Mouse (Mus musculus) CD4-positive helper T cell, adult 2 months (primary cell): ENCODE data around the gene Psma2.

Experiments used
- DNase-seq: peaks from one replicate; pipeline ENCODE4 v3.0.0-alpha.2; 2012; ENCODE audit warnings: low read depth, missing footprints, low spot score

The Psma2 gene

DNA sequence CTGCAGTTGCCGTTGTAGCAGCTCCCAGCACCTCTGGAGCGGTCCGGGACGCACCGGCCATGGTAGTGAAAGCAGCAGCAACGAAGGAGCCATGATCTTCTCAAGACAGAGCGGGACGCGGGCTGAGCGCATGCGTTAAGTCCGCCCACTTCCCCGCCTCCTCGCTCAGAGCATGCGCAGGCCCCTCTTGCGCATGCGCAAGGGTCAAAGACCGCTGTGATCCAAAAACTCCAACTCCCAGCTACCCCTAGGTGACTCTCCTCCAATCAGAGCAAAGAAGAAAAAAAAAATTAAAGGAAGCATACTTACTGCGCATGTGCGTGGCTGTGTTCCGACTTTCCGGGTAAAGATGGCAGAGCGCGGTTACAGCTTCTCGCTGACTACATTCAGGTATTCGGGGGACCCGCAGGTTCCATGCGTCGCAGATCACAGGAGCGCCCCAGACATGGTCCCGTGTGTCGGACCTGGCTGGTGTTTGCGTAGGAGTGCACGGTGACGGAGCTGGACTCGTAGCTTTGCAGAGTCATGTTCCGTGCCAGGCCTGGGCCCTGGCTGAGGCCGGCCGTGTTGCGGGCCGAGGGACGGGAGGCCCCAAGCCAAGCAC lies at the start of gene Psma2, which contains the start of gene Mrpl32:
Gene Psma2 (plus strand): TSS at position 315 of the 604 bp plus-strand sequence.
Gene Mrpl32 (minus strand): TSS at position 240 of the 604 bp plus-strand sequence.
- DNase-seq = peak; percentile 100

DNA sequence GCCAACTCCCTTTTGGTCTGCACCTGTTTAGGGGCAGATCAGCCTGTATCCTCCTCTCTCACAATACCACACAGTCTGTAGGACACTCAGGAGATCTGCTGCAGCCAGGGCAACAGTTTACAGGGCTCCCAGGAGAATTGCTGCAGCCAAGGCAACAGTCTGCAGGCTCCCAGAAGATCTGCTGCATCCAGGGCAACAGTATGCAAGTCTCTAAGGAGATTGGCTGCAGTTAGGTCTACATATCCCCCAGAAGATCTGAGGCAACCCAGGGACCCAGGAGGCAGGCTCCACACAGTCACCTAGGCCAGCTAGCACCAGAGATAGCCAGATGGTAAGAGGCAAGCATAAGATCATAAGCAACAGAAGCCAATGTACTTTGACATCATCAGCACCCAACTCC lies 38.9 kb upstream of the Psma2 start:
- no peak for DNase-seq

DNA sequence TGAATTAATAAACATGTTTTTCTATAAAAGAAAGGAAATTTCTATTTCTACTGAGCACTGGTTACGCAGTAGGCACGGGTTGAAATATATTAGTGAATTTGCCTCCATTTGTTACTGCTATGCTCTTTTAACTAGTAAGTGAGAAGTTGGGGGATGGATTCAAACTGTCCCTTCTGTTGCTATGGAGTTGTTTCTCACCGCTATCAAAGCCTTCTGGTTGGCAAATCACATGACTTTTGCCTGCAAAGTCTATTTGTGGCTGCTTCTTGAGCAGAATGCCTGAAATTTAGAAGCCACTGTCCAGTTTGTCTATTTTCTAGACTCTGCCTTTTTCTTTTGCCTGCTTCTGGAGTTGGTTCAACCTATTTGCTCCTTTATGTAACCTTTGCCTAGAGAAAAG lies 32.6 kb upstream of the Psma2 start:
- DNase-seq = no peak

DNA sequence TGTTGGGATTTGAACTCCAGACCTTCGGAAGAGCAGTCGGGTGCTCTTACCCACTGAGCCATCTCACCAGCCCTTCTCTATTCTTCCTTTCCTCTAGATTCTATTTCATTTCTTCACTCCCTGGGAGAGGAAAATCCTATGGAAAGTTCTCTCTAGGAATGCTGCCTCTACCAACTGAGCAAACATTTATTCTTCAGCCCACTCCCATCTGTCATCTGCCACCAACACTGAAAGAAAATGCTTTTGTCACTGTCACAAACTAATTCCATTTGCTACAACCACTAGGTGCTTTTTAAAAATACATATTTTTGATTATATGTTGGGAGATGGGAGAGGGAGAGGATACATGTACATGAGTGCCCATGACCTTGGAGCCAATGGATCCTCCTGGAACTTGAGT lies 10.3 kb upstream of the Psma2 start:
- no peak for DNase-seq

DNA sequence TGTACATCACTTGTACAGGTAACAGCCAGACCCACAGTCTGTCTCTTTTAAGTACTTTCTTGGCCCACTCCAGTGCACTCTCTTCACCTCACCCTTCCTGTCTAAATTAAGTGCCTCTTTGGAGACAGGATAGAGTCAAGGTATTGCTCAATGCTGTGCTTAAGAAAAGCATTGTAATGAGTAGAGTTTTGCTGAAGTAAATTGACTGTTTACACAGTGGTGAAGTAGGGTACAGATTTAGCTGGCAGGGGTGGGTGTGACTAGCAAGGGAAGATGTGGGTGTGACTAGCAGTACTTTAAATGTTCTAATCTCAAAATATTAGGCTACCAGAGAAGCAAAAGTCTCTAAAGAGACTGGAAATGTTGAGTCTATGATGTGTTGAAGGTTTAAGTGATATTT lies 5.4 kb upstream of the Psma2 start:
- no peak for DNase-seq

DNA sequence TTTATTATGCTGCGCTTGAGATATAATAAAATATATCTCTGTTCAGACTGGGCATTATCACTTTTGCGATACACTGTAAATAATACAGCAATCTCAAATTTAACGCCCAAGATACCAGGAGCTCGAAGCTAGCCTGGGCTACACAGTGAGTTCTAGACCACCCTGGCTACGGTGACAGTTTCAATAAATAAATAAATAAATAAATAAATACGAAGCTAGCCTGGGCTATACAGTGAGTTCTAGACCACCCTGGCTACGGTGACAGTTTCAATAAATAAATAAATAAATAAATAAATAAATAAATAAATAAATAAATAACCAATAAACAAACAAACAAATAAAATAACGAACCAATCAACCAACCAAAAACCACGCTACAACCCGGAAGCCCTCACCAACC lies 577 bp upstream of the Psma2 start:
- DNase-seq = no peak

DNA sequence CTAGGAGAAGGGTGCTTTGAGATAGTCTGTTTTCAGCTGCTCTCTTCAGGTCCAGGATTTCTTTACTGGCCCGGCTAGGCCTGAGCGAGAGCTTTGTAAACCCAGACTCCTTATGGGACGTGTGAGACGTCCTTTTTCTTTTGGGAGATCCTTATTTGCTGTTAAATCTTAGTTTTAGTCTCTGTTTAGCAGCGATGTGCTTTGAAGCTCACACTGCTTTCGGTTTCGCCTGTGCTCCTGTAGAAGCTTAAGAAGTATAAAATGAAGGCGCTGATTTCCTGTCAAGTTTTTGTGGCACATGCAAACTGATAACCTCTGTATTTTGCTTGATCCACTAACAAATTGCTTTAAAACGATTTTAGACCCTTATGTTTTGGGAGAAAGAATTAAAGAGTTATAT lies 513 bp downstream of the Psma2 start:
- DNase-seq = peak; percentile 75

DNA sequence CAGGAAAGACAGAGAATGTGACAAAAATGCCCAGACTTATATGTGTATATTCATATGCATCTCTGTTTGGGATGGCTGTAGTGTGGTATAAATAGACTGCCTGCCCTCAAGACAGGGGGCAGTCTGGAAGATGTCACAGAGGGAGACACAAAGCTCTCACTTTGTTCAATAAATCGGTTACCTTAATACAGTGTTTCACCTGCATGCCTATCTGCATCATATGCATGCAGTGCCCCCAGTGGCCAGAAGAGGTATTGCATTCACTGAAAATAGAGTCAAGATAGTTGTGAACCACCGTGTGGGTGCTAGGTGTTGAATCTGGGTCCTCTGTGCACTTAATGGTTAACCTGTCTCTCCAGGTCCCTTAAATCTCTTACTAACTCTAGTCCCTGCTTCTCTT lies 5.7 kb downstream of the Psma2 start:
- DNase-seq = peak; percentile 78

DNA sequence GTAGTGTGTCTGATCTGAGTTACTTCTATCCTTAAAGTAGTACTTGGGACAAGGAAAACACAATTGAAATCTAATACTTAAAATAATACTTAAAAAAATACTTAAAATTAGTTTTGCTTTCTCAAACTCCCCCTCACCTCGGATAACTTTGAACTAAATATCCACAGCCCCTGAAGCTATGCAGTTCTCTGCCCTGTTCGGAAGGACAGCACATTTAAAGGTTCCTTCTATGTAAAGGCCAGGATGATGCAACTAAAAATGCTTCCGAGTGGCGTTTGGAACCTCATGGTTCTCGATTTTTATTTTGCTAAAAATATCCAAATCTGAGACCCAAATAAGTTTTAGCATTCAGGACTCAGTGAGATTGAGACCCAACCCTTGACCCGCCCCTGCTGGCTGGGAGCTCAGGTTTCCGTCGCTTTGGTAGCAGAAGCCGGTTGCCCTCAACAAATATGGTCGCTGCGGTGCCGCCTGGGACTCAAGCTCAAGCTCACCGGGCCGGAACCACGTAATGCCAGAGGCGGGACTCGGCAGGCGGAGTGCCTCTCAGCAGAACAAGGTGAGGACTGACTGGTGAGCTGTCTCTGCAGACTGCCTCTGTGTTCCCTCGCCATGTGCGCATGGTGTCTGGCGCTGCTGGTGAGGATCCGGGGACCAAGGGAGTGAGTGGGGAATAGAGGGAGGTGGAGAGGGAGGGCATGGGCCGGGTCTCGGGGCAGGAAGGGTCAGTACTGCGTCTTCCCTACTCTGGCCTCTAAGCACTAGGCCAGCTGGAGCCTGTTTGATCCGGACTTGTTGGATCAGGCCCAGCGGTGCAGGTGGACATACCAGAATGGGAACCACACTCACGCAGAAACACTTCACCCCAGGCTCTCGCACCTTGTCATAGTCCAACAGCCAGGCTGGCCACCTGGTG lies 16.9 kb downstream of the Psma2 start, which contains the start of gene AW209491:
Gene AW209491 (plus strand): TSS at position 429 of the 916 bp plus-strand sequence.
- peak; percentile 94 for DNase-seq

DNA sequence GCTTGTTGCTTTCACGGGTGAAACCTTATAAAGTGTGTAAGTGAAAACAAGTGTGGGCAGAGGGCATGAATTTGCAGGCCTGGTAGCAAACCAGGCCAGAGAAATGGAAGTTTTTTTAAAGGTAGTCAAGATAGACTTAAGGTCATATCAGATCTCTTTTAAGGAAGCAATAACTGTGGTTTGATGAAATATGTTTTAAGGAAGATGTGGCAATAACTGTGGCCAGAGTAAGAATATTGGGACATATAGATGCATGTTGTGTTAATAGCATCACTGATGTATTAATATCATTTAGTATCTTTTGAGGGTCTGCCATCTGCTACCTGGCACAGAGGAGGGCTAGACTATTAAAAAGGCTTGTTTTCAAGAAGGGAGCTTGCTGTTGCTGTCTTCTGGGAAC lies 27.0 kb downstream of the Psma2 start:
- DNase-seq = no peak

DNA sequence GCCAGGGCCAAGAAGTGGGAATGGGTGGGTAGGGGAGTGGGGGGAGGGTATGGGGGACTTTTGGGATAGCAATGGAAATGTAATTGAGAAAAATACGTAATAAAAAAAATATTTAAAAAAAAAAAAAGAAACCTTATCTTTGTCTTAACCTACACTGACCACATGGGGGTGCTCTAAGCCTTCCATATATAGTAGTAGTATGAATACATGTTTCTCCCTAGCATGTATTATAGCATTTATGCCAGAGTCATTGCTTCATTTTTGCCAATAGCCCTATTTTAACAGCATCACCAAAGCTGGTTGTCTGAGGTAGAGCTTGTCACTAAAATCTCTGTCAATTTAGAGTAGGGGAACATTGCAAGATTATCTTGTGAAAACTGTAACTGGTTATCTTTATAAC lies 36.3 kb downstream of the Psma2 start:
- peak; percentile 16 for DNase-seq

DNA sequence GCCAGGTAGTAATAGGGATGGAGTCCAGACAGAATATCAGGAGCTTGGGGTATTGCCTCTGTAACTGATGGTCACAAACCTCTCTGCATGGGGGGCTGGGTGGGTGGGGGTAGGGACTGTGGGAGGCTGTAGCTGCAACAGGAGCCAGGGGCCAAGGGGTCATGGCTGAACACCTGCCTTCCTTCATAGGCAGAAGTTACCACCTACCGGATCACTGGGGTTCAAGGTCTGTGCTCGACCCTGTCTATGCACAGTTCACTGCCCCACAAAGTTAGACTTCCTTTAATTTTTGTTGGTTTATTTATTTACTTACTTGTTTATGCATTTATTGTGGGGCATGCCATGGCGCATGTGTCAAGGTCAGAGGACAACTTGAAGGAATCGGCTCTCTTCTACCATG lies 54.1 kb downstream of the Psma2 start:
- DNase-seq = no peak

DNA sequence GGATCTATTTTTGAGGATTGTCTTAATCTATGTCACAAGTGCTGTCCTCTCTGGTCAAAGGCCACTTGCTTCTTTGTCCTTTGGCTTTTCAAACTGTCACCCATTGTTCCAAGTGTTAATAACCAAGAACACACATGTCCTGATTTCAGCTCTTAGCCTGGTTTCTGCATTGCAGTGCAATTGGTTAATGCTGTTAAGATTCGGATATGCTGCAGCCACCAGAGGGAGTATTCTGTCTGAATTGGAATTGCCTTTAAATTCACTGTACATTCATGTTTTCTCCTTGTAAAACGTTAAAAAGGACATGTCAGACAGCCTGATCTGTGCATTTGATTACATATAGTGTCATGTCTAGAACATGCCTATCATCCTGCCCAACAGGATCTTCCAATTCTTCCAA lies 57.3 kb downstream of the Psma2 start:
- DNase-seq = no peak

DNA sequence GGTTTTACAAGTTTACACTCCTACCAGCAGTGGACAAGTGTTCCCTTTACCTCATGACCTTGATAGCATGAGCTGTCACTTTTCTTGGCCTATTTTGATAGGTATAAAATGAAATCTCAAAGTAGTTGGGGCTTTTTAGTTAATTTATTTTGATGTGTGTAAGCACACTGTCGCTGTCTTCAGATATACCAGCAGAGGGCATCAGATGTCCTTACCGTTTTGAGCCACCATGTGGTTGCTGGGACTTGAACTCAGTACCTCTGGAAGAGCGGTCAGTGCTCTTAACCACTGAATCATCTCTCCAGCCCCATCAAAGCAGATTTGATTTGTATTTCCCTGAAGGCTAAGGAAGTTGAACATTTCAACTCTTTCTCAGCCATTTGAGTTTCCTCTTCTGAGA lies 75.9 kb downstream of the Psma2 start:
- DNase-seq = no peak

DNA sequence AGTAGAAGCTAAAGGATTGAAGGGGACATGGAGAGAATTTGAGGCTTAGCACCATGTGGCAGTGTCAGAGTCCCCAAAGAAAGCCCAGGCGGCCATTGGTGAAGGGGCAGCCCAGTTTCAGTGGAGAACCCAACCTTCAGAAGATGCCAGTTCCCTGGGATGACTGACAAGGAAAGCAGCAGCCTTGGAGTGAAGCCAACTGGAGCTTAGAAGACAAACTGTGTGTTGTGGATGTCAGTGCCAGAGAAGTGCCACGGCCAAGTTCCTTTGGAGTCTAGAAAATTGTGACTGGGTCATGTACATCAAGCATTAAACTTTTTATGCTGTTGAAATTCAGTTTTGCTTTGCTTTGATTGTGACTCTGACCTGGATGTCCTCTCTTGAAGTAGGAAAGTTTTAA lies 103.8 kb downstream of the Psma2 start:
- DNase-seq = no peak

DNA sequence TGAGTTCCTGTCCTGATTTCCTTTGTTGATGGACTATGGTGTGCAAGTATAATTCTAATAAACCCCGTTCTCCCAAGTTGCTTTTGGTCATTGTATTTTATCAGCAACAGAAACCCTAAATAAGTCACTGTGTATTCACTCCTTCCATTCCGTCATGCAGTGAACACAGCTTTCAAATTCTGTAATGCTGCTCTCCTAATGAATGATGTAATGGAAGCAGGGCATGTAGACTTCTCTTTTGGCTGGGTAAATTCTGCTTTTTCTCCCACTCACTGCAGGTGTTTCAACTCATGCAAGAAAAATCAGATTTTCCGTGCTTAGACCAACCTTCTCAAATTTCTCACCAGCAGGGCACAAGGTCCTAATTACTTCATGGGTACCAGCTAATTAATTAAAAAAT lies 104.7 kb downstream of the Psma2 start:
- no peak for DNase-seq
